Mouse (Mus musculus) MEL (cell line): Measurements from ENCODE around the gene Gpr26. TPM values are rescaled to one million over a fixed set of nuclear protein-coding genes. Genes with fewer than 3 reads are reported as not detected.

Experiments
- DNase-seq: peaks from one replicate; pipeline ENCODE4 v3.0.0; 2011; ENCODE audit warnings: low read depth, low spot score
- H3K27ac ChIP-seq: 2 replicates; pipeline ENCODE4 v1.5.1; 2012; ENCODE audit warnings: low read depth, mild to moderate bottlenecking, control low read depth, low read length, moderate library complexity; ENCODE audit not compliant: control insufficient read depth
- H3K27me3 ChIP-seq, 2 experiments: fragments of 150-350 bp in 1 of 2; sonication (generic) in 1 of 2; 2 replicates each; pipeline ENCODE4 v1.6.1; 2012; ENCODE audit warnings: low read length in 2 of 2, mild to moderate bottlenecking in 2 of 2, improper control_type of control experiment in 1 of 2, moderate library complexity in 1 of 2; ENCODE audit not compliant: insufficient read depth in 2 of 2, control insufficient read depth in 1 of 2
- H3K36me3 ChIP-seq, 2 experiments: 2 replicates each; pipeline ENCODE4 v1.6.1; 2012 to 2014; ENCODE audit warnings: low read length in 2 of 2, improper control_type of control experiment in 1 of 2, inconsistent platforms in 1 of 2, mild to moderate bottlenecking in 1 of 2; ENCODE audit not compliant: insufficient read depth in 2 of 2, control insufficient read depth in 1 of 2
- H3K4me1 ChIP-seq, 2 experiments: fragments of 150-350 bp in 1 of 2; sonication (generic) in 1 of 2; 2 replicates each; pipeline ENCODE4 v1.6.1; 2012; ENCODE audit warnings: low read length in 2 of 2, improper control_type of control experiment in 1 of 2, mild to moderate bottlenecking in 1 of 2; ENCODE audit not compliant: insufficient read depth in 2 of 2, control insufficient read depth in 1 of 2
- H3K4me3 ChIP-seq, 2 experiments: fragments of 150-350 bp in 1 of 2; sonication (generic) in 1 of 2; 2 replicates each; pipeline ENCODE4 v1.5.1; 2012; ENCODE audit warnings: low read depth in 2 of 2, low read length in 2 of 2, mild to moderate bottlenecking in 2 of 2, moderate library complexity in 2 of 2, control low read depth in 1 of 2, improper control_type of control experiment in 1 of 2; ENCODE audit not compliant: control insufficient read depth in 1 of 2, insufficient read depth in 1 of 2
- H3K79me2 ChIP-seq: 2 replicates; pipeline ENCODE4 v1.6.1; 2012; ENCODE audit warnings: mild to moderate bottlenecking, low read length, moderate library complexity; ENCODE audit not compliant: control insufficient read depth, poor library complexity, insufficient read depth
- H3K9ac ChIP-seq: 2 replicates; pipeline ENCODE4 v1.6.1; 2012; ENCODE audit warnings: low read depth, mild to moderate bottlenecking, control low read depth, low read length, moderate library complexity; ENCODE audit not compliant: control insufficient read depth, poor library complexity, severe bottlenecking
- H3K9me3 ChIP-seq: fragments of 150-350 bp; sonication (generic); replicated peaks from 2 replicates; pipeline ENCODE4 v1.6.1; 2012; ENCODE audit warnings: mild to moderate bottlenecking, low read length, improper control_type of control experiment, moderate library complexity; ENCODE audit not compliant: insufficient read depth
- CTCF ChIP-seq, 3 experiments: IDR thresholded peaks in 2 of 3; conservative IDR thresholded peaks in 1 of 3; 2 replicates each; pipeline ENCODE4 v1.5.1; 2011 to 2012; ENCODE audit warnings: low read length in 3 of 3, low read depth in 2 of 3, mild to moderate bottlenecking in 2 of 3, improper control_type of control experiment in 1 of 3, inconsistent platforms in 1 of 3, mixed read lengths in 1 of 3, moderate library complexity in 1 of 3; ENCODE audit not compliant: control insufficient read depth in 1 of 3, insufficient read depth in 1 of 3, poor library complexity in 1 of 3, severe bottlenecking in 1 of 3
- ELF1 ChIP-seq: IDR thresholded peaks from 2 replicates; pipeline ENCODE4 v1.6.1; 2014; ENCODE audit warnings: low read depth, mild to moderate bottlenecking, inconsistent platforms, low read length, improper control_type of control experiment, moderate library complexity
- EP300 ChIP-seq, 2 experiments: IDR thresholded peaks; 2 replicates each; pipeline ENCODE4 v1.6.1; 2011; ENCODE audit warnings: improper control_type of control experiment in 2 of 2, low read length in 2 of 2, low read depth in 1 of 2, mild to moderate bottlenecking in 1 of 2
- GATA1 ChIP-seq: IDR thresholded peaks from 2 replicates; pipeline ENCODE4 v1.6.1; 2011; ENCODE audit warnings: low read depth, low read length, improper control_type of control experiment
- HCFC1 ChIP-seq: IDR thresholded peaks from 2 replicates; pipeline ENCODE4 v1.6.1; 2012; ENCODE audit warnings: low read depth, mild to moderate bottlenecking, inconsistent platforms, low read length, improper control_type of control experiment, moderate library complexity
- MAFK ChIP-seq: IDR thresholded peaks from 2 replicates; pipeline ENCODE4 v1.6.1; 2011; ENCODE audit warnings: low read depth, mild to moderate bottlenecking, low read length, improper control_type of control experiment, borderline replicate concordance
- MAX ChIP-seq: IDR thresholded peaks from 2 replicates; pipeline ENCODE4 v1.6.1; 2011; ENCODE audit warnings: low read length, improper control_type of control experiment
- MAZ ChIP-seq: IDR thresholded peaks from 2 replicates; pipeline ENCODE4 v1.6.1; 2012; ENCODE audit warnings: low read depth, mild to moderate bottlenecking, inconsistent platforms, low read length, improper control_type of control experiment
- MEF2A ChIP-seq: IDR thresholded peaks from 2 replicates; pipeline ENCODE4 v1.6.1; 2014; ENCODE audit warnings: low read depth, mild to moderate bottlenecking, inconsistent platforms, low read length, improper control_type of control experiment; ENCODE audit not compliant: poor library complexity, insufficient replicate concordance, severe bottlenecking; ENCODE audit errors: extremely low read depth
- NRF1 ChIP-seq: IDR thresholded peaks from 2 replicates; pipeline ENCODE4 v1.6.1; 2014; ENCODE audit warnings: low read depth, mild to moderate bottlenecking, inconsistent platforms, low read length, improper control_type of control experiment, moderate library complexity; ENCODE audit not compliant: poor library complexity, insufficient read depth, severe bottlenecking
- POLR2AphosphoS2 ChIP-seq: IDR thresholded peaks from 2 replicates; pipeline ENCODE4 v1.6.1; 2011; ENCODE audit warnings: low read length, improper control_type of control experiment
- RAD21 ChIP-seq: IDR thresholded peaks from 2 replicates; pipeline ENCODE4 v1.6.1; 2011; ENCODE audit warnings: mild to moderate bottlenecking, low read depth, low read length, improper control_type of control experiment
- SIN3A ChIP-seq: IDR thresholded peaks from 2 replicates; pipeline ENCODE4 v1.6.1; 2012; ENCODE audit warnings: low read length, improper control_type of control experiment, inconsistent platforms
- SMC3 ChIP-seq: IDR thresholded peaks from 2 replicates; pipeline ENCODE4 v1.6.1; 2011; ENCODE audit warnings: low read depth, low read length, improper control_type of control experiment
- TAL1 ChIP-seq: IDR thresholded peaks from 2 replicates; pipeline ENCODE4 v1.6.1; 2012; ENCODE audit warnings: mild to moderate bottlenecking, inconsistent platforms, low read length, moderate library complexity, mixed read lengths
- UBTF ChIP-seq: IDR thresholded peaks from 2 replicates; pipeline ENCODE4 v1.6.1; 2012; ENCODE audit warnings: low read depth, mild to moderate bottlenecking, inconsistent platforms, low read length, improper control_type of control experiment, moderate library complexity, borderline replicate concordance; ENCODE audit not compliant: insufficient read depth
- ZMIZ1 ChIP-seq: IDR thresholded peaks from 2 replicates; pipeline ENCODE4 v1.6.1; 2012; ENCODE audit warnings: low read depth, mild to moderate bottlenecking, inconsistent platforms, low read length, improper control_type of control experiment, moderate library complexity
- polyA plus RNA-seq, 2 experiments: library from polyadenylated mRNA; stranded (reverse) in 1 of 2; unstranded in 1 of 2; fragments of >175 nt in 1 of 2; fragments of >200 nt in 1 of 2; gene quantifications; 2 replicates each; pipeline versions ENCODE4 v1.2.1 to v1.2.4; 2012; ENCODE audit warnings: low replicate concordance in 2 of 2, low read depth in 1 of 2; ENCODE audit not compliant: insufficient read length in 2 of 2, insufficient read depth in 1 of 2, missing spikeins in 1 of 2
- total RNA-seq: library from RNA; depleted of rRNA; stranded (reverse); fragments of 300-350 nt; gene quantifications from 2 replicates; pipeline ENCODE4 v1.2.3, GENCODE M21; 2012

Gpr26 gene
- total and polyA plus RNA-seq, 3 experiments: not detected

DNA sequence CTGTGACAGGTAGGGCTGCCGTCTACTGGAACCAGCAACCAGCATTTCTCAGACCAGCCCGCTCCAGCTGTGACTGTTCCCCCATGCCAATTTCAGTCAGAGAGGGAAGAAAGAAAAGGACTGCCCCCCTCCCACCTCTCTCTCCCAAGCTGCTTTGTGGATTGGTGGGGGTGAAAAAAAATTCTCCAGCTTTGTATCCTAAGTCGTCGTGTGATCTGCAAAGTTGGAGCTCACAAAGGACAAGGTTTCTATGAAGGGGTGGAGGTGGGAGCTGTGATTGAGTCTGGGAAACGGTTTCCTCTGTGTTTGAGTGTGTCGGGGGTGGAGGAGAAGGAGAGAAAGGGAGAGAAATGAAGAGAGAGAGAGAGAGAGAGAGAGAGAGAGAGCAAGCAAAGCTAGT lies 9.6 kb downstream of the Gpr26 start:
- Histone ChIP-seq H3K9ac (no peak overlapping the region), H3K27ac (no peak overlapping the region), H3K36me3 (no peaks in the 10 kb centered on the region), H3K79me2 (no peaks in the 10 kb centered on the region), H3K4me1 (no peaks in the 10 kb centered on the region), H3K27me3 (no peaks in the 10 kb centered on the region), H3K4me3 (no peak overlapping the region), H3K9me3 (no peaks in the 10 kb centered on the region)
- DNase-seq: no peak
- no peak for TF ChIP-seq MAZ
- no peak for TF ChIP-seq SMC3
- no peak for TF ChIP-seq ZMIZ1
- TF ChIP-seq SIN3A: no peak

DNA sequence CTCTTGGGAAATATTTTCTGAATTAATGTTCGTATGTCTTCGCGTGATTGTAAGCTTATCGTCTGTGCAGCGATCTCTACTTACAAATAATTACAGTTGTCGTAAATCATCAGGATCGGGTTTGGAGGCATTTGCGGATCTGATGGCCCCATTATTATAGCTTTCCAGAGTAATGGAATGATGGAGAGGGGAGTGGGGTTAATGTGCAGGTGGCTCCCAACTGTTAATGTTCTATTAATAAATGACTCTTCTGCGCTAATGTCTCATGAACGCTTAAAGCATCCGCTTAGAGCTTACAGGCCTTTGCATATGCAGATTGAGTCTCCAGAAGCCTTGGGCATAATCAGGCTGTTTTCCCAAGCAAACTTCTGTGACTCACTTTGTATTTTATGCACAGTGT lies 12.3 kb downstream of the Gpr26 start:
- Histone ChIP-seq H3K9me3 (no peaks in the 10 kb centered on the region), H3K79me2 (no peaks in the 10 kb centered on the region), H3K36me3 (no peaks in the 10 kb centered on the region), H3K4me1 (no peaks in the 10 kb centered on the region), H3K27ac (no peak overlapping the region), H3K27me3 (no peaks in the 10 kb centered on the region), H3K4me3 (no peak overlapping the region), H3K9ac (no peak overlapping the region)
- DNase-seq: no peak
- TF ChIP-seq CTCF (IDR thresholded peaks at IDR 0.05 in 2 of 3, conservative IDR thresholded peaks at IDR 0.05 in 1 of 3; ENCODE audit: control insufficient read depth in 1 of 3, insufficient read depth in 1 of 3, low read depth in 2 of 3, low read length in 3 of 3, poor library complexity in 1 of 3, severe bottlenecking in 1 of 3) (no peak), EP300 (IDR thresholded peaks at IDR 0.05; ENCODE audit: low read depth in 1 of 2, low read length in 2 of 2) (no peak), MAX (no peak), MAFK (no peak), ELF1 (no peak), POLR2AphosphoS2 (no peak), RAD21 (no peak), MAZ (no peak), UBTF (no peak), TAL1 (no peak), SMC3 (no peak), ZMIZ1 (no peak), MEF2A (no peak), HCFC1 (no peak), NRF1 (no peak), GATA1 (no peak)
